In genomic region chr4:131060191-131060680, GRCm38 (mm10) we compare ENCODE assay signal across 20 mouse cellular contexts.
DNase-seq lines count a peak whose midpoint lies in the region; ATAC-seq and TF ChIP-seq lines count a peak whose summit lies in the region.
"Had no signal": no experiment of that assay in that cellular context is flagged by ENCODE, and none has a peak within 500 bp of the region (broad histone marks: within the 10 kb centered on the region; RNA-seq: fewer than 3 reads in every experiment).

No protein-coding gene starts in this region.

- 55% methylated on average over 1 of the region's 1 CpGs for WGBS in forebrain, embryonic 11.5 days
- 68% methylated on average over 1 of the region's 1 CpGs for WGBS in forebrain, postnatal 0 days
- WGBS in kidney, embryonic 14.5 days, result 23% methylated on average over 1 of the region's 1 CpGs
- 36% methylated on average over 1 of the region's 1 CpGs for WGBS in neural tube, embryonic 11.5 days

- no peaks in the 10 kb centered on the region for H3K36me3 ChIP-seq in forebrain, embryonic 11.5 days (ENCODE audit: control insufficient read depth, insufficient read depth, low read length)
- H3K36me3 ChIP-seq in forebrain, postnatal 0 days (ENCODE audit: insufficient read depth), result no peaks in the 10 kb centered on the region
- H3K36me3 ChIP-seq in kidney, embryonic 14.5 days (ENCODE audit: control insufficient read depth, insufficient read depth, low read length), result no peaks in the 10 kb centered on the region
- no peaks in the 10 kb centered on the region for H3K36me3 ChIP-seq in neural tube, embryonic 11.5 days (ENCODE audit: control insufficient read depth, insufficient read depth, low read length)

- H3K4me1 ChIP-seq in forebrain, embryonic 11.5 days (replicated peaks; ENCODE audit: control insufficient read depth, insufficient read depth, low read length), result no peaks in the 10 kb centered on the region
- H3K4me1 ChIP-seq in forebrain, postnatal 0 days (ENCODE audit: insufficient read depth), result no peaks in the 10 kb centered on the region
- peaks cover 8% of the 10 kb centered on the region; the same call in 1 of the 2 replicates for H3K4me1 ChIP-seq in kidney, embryonic 14.5 days (ENCODE audit: control insufficient read depth, insufficient read depth, low read length)
- peaks cover 8% of the 10 kb centered on the region for H3K4me1 ChIP-seq in neural tube, embryonic 11.5 days (ENCODE audit: control insufficient read depth, insufficient read depth, low read length)

- no peak for TF ChIP-seq CTCF in forebrain, postnatal 0 days (IDR thresholded peaks at IDR 0.05; ENCODE audit: low read depth)

- H3K9ac ChIP-seq in forebrain, embryonic 11.5 days (ENCODE audit: low read length), result no peak overlapping the region
- no peak overlapping the region for H3K9ac ChIP-seq in forebrain, postnatal 0 days
- no peak overlapping the region for H3K9ac ChIP-seq in kidney, embryonic 14.5 days (ENCODE audit: low read depth, low read length)
- no peak overlapping the region for H3K9ac ChIP-seq in neural tube, embryonic 11.5 days (ENCODE audit: low read length)

- DNase-seq in forebrain, embryonic 11.5 days (ENCODE audit: low spot score), result no peak
- no peak for DNase-seq in forebrain, postnatal 0 days
- DNase-seq in kidney, postnatal 14 days, result no peak
- DNase-seq in neural tube, embryonic 11.5 days (ENCODE audit: low spot score), result no peak
- no peak for DNase-seq in neural tube, embryonic 10.5 days (ENCODE audit: extremely low spot score, low spot score)
- no peak for DNase-seq in layer of hippocampus, adult 9-10 months (ENCODE audit: low spot score)
- DNase-seq in left cerebral cortex, adult 11 months (ENCODE audit: low spot score), result no peak
- DNase-seq: heart, postnatal 10 days; lung, adult 18-20 months; lung, postnatal 14 days; right cerebral cortex, adult 18-20 months; thymus, postnatal 25 days had no signal

- no peak; the same call in 1 of the 2 replicates for ATAC-seq in forebrain, embryonic 11.5 days (replicated peaks; ENCODE audit: low FRiP score)
- no peak for ATAC-seq in forebrain, postnatal 0 days
- ATAC-seq in kidney, embryonic 14.5 days (ENCODE audit: low FRiP score, low TSS enrichment), result peak; percentile 61
- ATAC-seq in neural tube, embryonic 11.5 days (ENCODE audit: insufficient read depth, low FRiP score, low TSS enrichment), result peak; percentile 45; the same call in 1 of the 2 replicates
- ATAC-seq: activated CD4-positive, CD25-positive, alpha-beta regulatory T cell, adult 4 months; CD4-positive, CD25-positive, alpha-beta regulatory T cell, adult 4 months; Patski had no signal

- no peaks in the 10 kb centered on the region for H3K9me3 ChIP-seq in forebrain, embryonic 11.5 days (ENCODE audit: control insufficient read depth, low read length)
- H3K9me3 ChIP-seq in forebrain, postnatal 0 days (ENCODE audit: low read length), result no peaks in the 10 kb centered on the region
- no peaks in the 10 kb centered on the region for H3K9me3 ChIP-seq in kidney, embryonic 14.5 days (ENCODE audit: control insufficient read depth, low read length)
- no peaks in the 10 kb centered on the region for H3K9me3 ChIP-seq in neural tube, embryonic 11.5 days (ENCODE audit: control insufficient read depth, low read length)

- H3K27me3 ChIP-seq in forebrain, embryonic 11.5 days (ENCODE audit: control insufficient read depth, insufficient read depth, low read length), result no peaks in the 10 kb centered on the region
- no peaks in the 10 kb centered on the region for H3K27me3 ChIP-seq in forebrain, postnatal 0 days (ENCODE audit: insufficient read depth, low read length)
- H3K27me3 ChIP-seq in kidney, embryonic 14.5 days (ENCODE audit: control insufficient read depth, insufficient read depth, low read length), result no peaks in the 10 kb centered on the region
- H3K27me3 ChIP-seq in neural tube, embryonic 11.5 days (ENCODE audit: control insufficient read depth, insufficient read depth, low read length), result no peaks in the 10 kb centered on the region

- H3K4me3 ChIP-seq in forebrain, embryonic 11.5 days (ENCODE audit: low read depth, low read length), result no peak overlapping the region
- H3K4me3 ChIP-seq in forebrain, postnatal 0 days (ENCODE audit: low read depth, low read length), result no peak overlapping the region
- H3K4me3 ChIP-seq in kidney, embryonic 14.5 days (ENCODE audit: low read length), result no peak overlapping the region
- no peak overlapping the region for H3K4me3 ChIP-seq in neural tube, embryonic 11.5 days (ENCODE audit: low read depth, low read length)
- H3K4me3 ChIP-seq: myocyte had no signal

- H3K4me2 ChIP-seq in forebrain, embryonic 11.5 days (ENCODE audit: low read depth, low read length, severe bottlenecking), result no peak overlapping the region
- no peak overlapping the region for H3K4me2 ChIP-seq in forebrain, postnatal 0 days (ENCODE audit: low read depth)
- no peak overlapping the region; the same call in 1 of the 2 replicates for H3K4me2 ChIP-seq in kidney, embryonic 14.5 days (replicated peaks; ENCODE audit: low read depth, low read length)
- H3K4me2 ChIP-seq in neural tube, embryonic 11.5 days (ENCODE audit: low read depth), result no peak overlapping the region
- H3K4me2 ChIP-seq: heart, embryonic 11.5 days; liver, embryonic 11.5 days had no signal

- peak overlapping the region; percentile 31; the same call in 1 of the 2 replicates for H3K27ac ChIP-seq in forebrain, embryonic 11.5 days (ENCODE audit: low read depth, low read length)
- H3K27ac ChIP-seq in forebrain, postnatal 0 days (ENCODE audit: low read depth, low read length), result no peak overlapping the region
- H3K27ac ChIP-seq in kidney, embryonic 14.5 days (ENCODE audit: low read depth, low read length), result no peak overlapping the region
- H3K27ac ChIP-seq in neural tube, embryonic 11.5 days (ENCODE audit: low read depth, low read length), result no peak overlapping the region
- H3K27ac ChIP-seq: kidney, postnatal 0 days had no signal

Comparison
In these comparisons a context has a peak if more than half of its experiments do, and no peak if none do; other contexts are left out.
1. ATAC-seq: peak in kidney, embryonic 14.5 days (single experiment) and neural tube, embryonic 11.5 days (single experiment); none in forebrain, embryonic 11.5 days (single experiment) and forebrain, postnatal 0 days (single experiment).